Mouse (Mus musculus): ENCODE measurements at regions not wholly inside any gene's neighbourhood (a gene's known extent, or its start where the extent isn't known, plus 50 kb on each side); places are given as distances from the start of the nearest gene placed in this dataset.

DNA sequence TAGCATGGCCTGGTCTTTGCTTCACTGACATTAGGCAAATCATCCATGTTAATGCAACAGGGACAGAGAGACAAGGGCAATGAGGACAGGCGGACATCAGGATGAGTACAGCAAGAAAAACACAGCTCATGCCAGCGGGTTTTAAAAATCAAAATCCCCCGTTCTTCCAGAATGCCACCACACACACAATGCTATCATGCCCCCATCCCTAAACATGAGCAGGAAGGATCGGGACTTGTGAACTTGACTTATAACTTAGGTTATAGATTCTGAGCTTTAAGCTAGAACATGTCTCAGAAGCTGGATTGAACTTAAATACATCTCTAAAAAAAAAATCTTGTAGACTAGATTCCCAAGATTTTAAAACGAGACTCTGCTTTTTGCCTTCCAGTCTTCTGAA, 564.8 kb downstream of the Tox3 start:
- Histone ChIP-seq H3K4me1 (ENCODE audit: control insufficient read depth in 1 of 2, insufficient read depth in 2 of 2) (no peaks in the 10 kb centered on the region), H3K9me3 (replicated peaks; ENCODE audit: low read length) (peaks cover 22% of the 10 kb centered on the region), H3K27me3 (replicated peaks) (no peaks in the 10 kb centered on the region), H3K27ac (ENCODE audit: insufficient read depth, low read depth) (no peak overlapping the region), H3K9ac (ENCODE audit: insufficient read depth, low read depth) (no peak overlapping the region), H3K79me2 (replicated peaks; ENCODE audit: control insufficient read depth, extremely low read depth, insufficient read depth, poor library complexity, severe bottlenecking) (no peaks in the 10 kb centered on the region), H3K4me3 (replicated peaks in 1 of 3; ENCODE audit: low read depth in 2 of 3, low read length in 2 of 3, poor library complexity in 1 of 3) (no peak overlapping the region), H3K36me3 (replicated peaks in 1 of 2; ENCODE audit: control insufficient read depth in 1 of 2, insufficient read depth in 1 of 2, low read length in 1 of 2) (no peaks in the 10 kb centered on the region), H3K4me2 (ENCODE audit: insufficient read depth, low read depth, poor library complexity, severe bottlenecking) (no peak overlapping the region)
- in situ Hi-C loops (cut with MboI; ENCODE audit: low pct_ligation_motif_present, low pct_unique_long_range_greater_than_20kb, low sequenced_read_pairs) = no loop called here
- DNase-seq (ENCODE audit: extremely low read depth) = no peak
- TF ChIP-seq JUND (conservative IDR thresholded peaks at IDR 0.05; ENCODE audit: low read depth, low read length) (no peak), KAT2A (IDR thresholded peaks at IDR 0.05; ENCODE audit: insufficient replicate concordance, low read length) (no peak), ZNF384 (IDR thresholded peaks at IDR 0.05; ENCODE audit: low read depth, low read length) (no peak), IRF4 (IDR thresholded peaks at IDR 0.05; ENCODE audit: low read depth, low read length) (no peak), TBP (conservative IDR thresholded peaks at IDR 0.05; ENCODE audit: low read depth, low read length) (no peak), EP300 (IDR thresholded peaks at IDR 0.05; ENCODE audit: low read length) (no peak), HCFC1 (IDR thresholded peaks at IDR 0.05; ENCODE audit: low read depth, low read length) (no peak), POLR2A (IDR thresholded peaks at IDR 0.05; ENCODE audit: low read depth, low read length) (no peak), CTCF (conservative IDR thresholded peaks at IDR 0.05 in 1 of 2, IDR thresholded peaks at IDR 0.05 in 1 of 2; ENCODE audit: low read depth in 2 of 2, low read length in 2 of 2) (no peak), USF2 (conservative IDR thresholded peaks at IDR 0.05; ENCODE audit: low read depth, low read length) (no peak), PAX5 (IDR thresholded peaks at IDR 0.05; ENCODE audit: low read length) (no peak), ETS1 (conservative IDR thresholded peaks at IDR 0.05; ENCODE audit: low read depth, low read length) (no peak), MYC (IDR thresholded peaks at IDR 0.05; ENCODE audit: low read depth, low read length) (no peak), NRF1 (IDR thresholded peaks at IDR 0.05; ENCODE audit: low read depth, low read length) (no peak), JUN (IDR thresholded peaks at IDR 0.05; ENCODE audit: insufficient read depth, low read depth, low read length) (no peak), RCOR1 (conservative IDR thresholded peaks at IDR 0.05; ENCODE audit: low read depth, low read length) (no peak), CHD2 (IDR thresholded peaks at IDR 0.05; ENCODE audit: low read length) (no peak), SMC3 (IDR thresholded peaks at IDR 0.05; ENCODE audit: low read depth, low read length) (no peak), MAX (IDR thresholded peaks at IDR 0.05; ENCODE audit: low read length) (no peak), POLR2AphosphoS2 (IDR thresholded peaks at IDR 0.05; ENCODE audit: low read depth, low read length) (no peak)
- dilution Hi-C loops (cut with MboI; ENCODE audit: extremely low pct_ligation_motif_present, extremely low pct_unique_long_range_greater_than_20kb, low sequenced_read_pairs) = no loop called here

GRCm38 (mm10) chr8:89766387-89766786, 581.8 kb downstream of the Tox3 start:
- Histone ChIP-seq H3K9ac (ENCODE audit: insufficient read depth, low read depth) (no peak overlapping the region), H3K4me3 (replicated peaks in 1 of 3; ENCODE audit: low read depth in 2 of 3, low read length in 2 of 3, poor library complexity in 1 of 3) (no peak overlapping the region), H3K27ac (ENCODE audit: insufficient read depth, low read depth) (no peak overlapping the region), H3K4me2 (ENCODE audit: insufficient read depth, low read depth, poor library complexity, severe bottlenecking) (no peak overlapping the region), H3K79me2 (replicated peaks; ENCODE audit: control insufficient read depth, extremely low read depth, insufficient read depth, poor library complexity, severe bottlenecking) (no peaks in the 10 kb centered on the region), H3K4me1 (ENCODE audit: control insufficient read depth in 1 of 2, insufficient read depth in 2 of 2) (no peaks in the 10 kb centered on the region), H3K27me3 (replicated peaks) (no peaks in the 10 kb centered on the region), H3K9me3 (replicated peaks; ENCODE audit: low read length) (peaks cover 29% of the 10 kb centered on the region), H3K36me3 (replicated peaks in 1 of 2; ENCODE audit: control insufficient read depth in 1 of 2, insufficient read depth in 1 of 2, low read length in 1 of 2) (no peaks in the 10 kb centered on the region)
- dilution Hi-C loops (cut with MboI; ENCODE audit: extremely low pct_ligation_motif_present, extremely low pct_unique_long_range_greater_than_20kb, low sequenced_read_pairs) (no loop called here), in situ Hi-C loops (cut with MboI; ENCODE audit: low pct_ligation_motif_present, low pct_unique_long_range_greater_than_20kb, low sequenced_read_pairs) (no loop called here)
- no peak for DNase-seq (ENCODE audit: extremely low read depth)
- TF ChIP-seq HCFC1 (IDR thresholded peaks at IDR 0.05; ENCODE audit: low read depth, low read length) = no peak
- TF ChIP-seq POLR2AphosphoS2 (IDR thresholded peaks at IDR 0.05; ENCODE audit: low read depth, low read length) = no peak
- TF ChIP-seq MAFK (IDR thresholded peaks at IDR 0.05; ENCODE audit: insufficient replicate concordance, low read length) = no peak
- TF ChIP-seq CTCF (conservative IDR thresholded peaks at IDR 0.05 in 1 of 2, IDR thresholded peaks at IDR 0.05 in 1 of 2; ENCODE audit: low read depth in 2 of 2, low read length in 2 of 2) = no peak
- TF ChIP-seq SMC3 (IDR thresholded peaks at IDR 0.05; ENCODE audit: low read depth, low read length) = no peak
